Mouse (Mus musculus) heart, adult 2 months (tissue): Measurements from ENCODE around the gene Rims3.
A peak's percentile ranks its signal among the peaks of the same experiment; 100 is the strongest.

ENCODE experiments used
- CTCF ChIP-seq: fragments of 200-600 bp; IDR thresholded peaks from 2 replicates; pipeline ENCODE4 v1.8.1; 2022; ENCODE audit warnings: antibody characterized with exemption, mild to moderate bottlenecking, moderate library complexity
- POLR2A ChIP-seq: fragments of 200-500 bp; IDR thresholded peaks from 2 replicates; pipeline ENCODE4 v1.6.1; 2011; ENCODE audit warnings: mild to moderate bottlenecking, low read depth, low read length, control low read depth; ENCODE audit not compliant: insufficient read depth

DNA sequence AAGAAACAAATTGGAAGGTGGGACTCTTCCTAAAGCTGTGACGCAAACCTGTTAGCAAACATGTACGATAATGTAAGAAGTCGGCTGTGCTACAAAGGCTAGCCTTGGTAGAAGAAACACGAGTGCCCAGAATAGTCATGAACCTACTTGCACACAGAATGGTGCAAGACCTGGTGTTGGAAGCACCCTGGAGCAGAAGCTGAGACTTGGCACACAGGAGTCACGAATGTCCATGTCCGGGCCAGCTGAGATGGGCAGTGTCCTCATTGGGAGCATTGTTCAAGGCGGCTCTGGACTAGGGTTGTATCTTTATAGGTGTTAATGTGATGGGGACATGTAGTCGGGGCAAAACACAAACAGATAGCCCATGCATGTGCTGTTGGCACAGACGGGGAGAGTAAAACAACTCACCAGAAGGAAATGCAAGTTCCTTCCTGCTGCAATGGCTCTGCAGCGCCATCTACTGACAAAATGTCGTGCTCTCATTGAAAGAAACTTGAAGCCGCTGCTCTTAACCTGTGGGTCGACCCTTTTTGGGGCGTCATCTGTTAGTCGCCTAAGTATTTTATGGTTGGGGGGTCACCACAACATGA, 55.0 kb downstream of the Rims3 start:
- TF ChIP-seq CTCF (peak; percentile 83), POLR2A (no peak)
